Mouse (Mus musculus): Measurements from ENCODE around the gene Alyref.
A peak's percentile ranks its signal among the peaks of the same experiment; 100 is the strongest.

DNA sequence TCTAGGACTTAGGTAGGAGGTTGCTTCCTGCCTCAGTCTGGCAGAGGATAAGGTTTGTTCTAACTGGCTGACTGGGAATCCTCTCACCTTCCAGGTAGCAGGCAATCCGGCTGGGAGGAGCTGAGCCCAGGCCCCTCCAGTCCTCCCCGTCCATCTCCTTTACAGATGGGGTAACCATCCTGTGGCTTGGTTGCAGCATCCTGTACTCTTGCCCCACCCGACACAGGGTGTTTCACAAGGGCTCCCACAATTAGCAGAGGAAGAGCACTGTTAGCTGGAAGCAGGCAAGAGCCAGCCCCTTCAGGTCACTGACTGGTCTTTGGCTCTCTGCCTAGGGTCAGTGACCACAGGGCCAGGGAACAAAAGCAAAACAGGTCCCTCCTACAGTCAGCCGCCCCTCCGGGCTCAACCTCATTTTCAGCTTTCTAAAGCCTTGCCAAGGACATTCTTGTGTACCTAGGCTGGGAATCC, 32.3 kb upstream of the Alyref start:
- TF ChIP-seq EP300 (IDR thresholded peaks at IDR 0.05), result peak; percentile 28; the same call in 1 of the 2 replicates
- no peak for TF ChIP-seq CTCF (IDR thresholded peaks at IDR 0.05)

Measured in lung, postnatal 0 days (tissue).